Mouse (Mus musculus): ENCODE results near the gene Chrm2.

- TF ChIP-seq ZKSCAN1 (IDR thresholded peaks at IDR 0.05; ENCODE audit: low read depth, low read length): no peak
- TF ChIP-seq POLR2A (IDR thresholded peaks at IDR 0.05; ENCODE audit: control insufficient read depth in 1 of 2, insufficient read depth in 1 of 2, low read depth in 1 of 2, low read length in 2 of 2, poor library complexity in 1 of 2): no peak
- TF ChIP-seq RCOR1 (IDR thresholded peaks at IDR 0.05; ENCODE audit: low read depth, low read length): no peak
- no peak for TF ChIP-seq SIN3A (IDR thresholded peaks at IDR 0.05; ENCODE audit: low read length)
- no peak for TF ChIP-seq EP300 (IDR thresholded peaks at IDR 0.05; ENCODE audit: low read depth in 1 of 2, low read length in 2 of 2)
- TF ChIP-seq CTCF (IDR thresholded peaks at IDR 0.05 in 2 of 3, conservative IDR thresholded peaks at IDR 0.05 in 1 of 3; ENCODE audit: control insufficient read depth in 1 of 3, insufficient read depth in 1 of 3, low read depth in 2 of 3, low read length in 3 of 3, poor library complexity in 1 of 3, severe bottlenecking in 1 of 3): no peak
- no peak for TF ChIP-seq GABPA (IDR thresholded peaks at IDR 0.05; ENCODE audit: low read depth, low read length)
- no peak for TF ChIP-seq ETS1 (IDR thresholded peaks at IDR 0.05; ENCODE audit: low read depth, low read length)
- no peak for TF ChIP-seq GATA1 (IDR thresholded peaks at IDR 0.05; ENCODE audit: low read depth, low read length)
- TF ChIP-seq USF1 (IDR thresholded peaks at IDR 0.05; ENCODE audit: low read depth, low read length): no peak
- no peak for TF ChIP-seq UBTF (IDR thresholded peaks at IDR 0.05; ENCODE audit: borderline replicate concordance, insufficient read depth, low read depth, low read length)
These were observed 128.6 kb downstream of the Chrm2 start for GRCm38 (mm10) chr6:36516508-36516907.

Measured in MEL (cell line).